Mouse (Mus musculus) CD4-positive, CD25-positive, alpha-beta regulatory T cell (primary cell): ENCODE results near the gene Bet1. TPM values are rescaled to one million over a fixed set of nuclear protein-coding genes. Genes with fewer than 3 reads are reported as not detected.

Experiments
- polyA plus RNA-seq: library from polyadenylated mRNA; unstranded; fragments of 100-300 nt; shearing (Covaris generic); gene quantifications from one replicate; pipeline ENCODE4 v1.2.1, GENCODE M21; 2017

Bet1 gene
- polyA plus RNA-seq: 34.8 TPM

DNA sequence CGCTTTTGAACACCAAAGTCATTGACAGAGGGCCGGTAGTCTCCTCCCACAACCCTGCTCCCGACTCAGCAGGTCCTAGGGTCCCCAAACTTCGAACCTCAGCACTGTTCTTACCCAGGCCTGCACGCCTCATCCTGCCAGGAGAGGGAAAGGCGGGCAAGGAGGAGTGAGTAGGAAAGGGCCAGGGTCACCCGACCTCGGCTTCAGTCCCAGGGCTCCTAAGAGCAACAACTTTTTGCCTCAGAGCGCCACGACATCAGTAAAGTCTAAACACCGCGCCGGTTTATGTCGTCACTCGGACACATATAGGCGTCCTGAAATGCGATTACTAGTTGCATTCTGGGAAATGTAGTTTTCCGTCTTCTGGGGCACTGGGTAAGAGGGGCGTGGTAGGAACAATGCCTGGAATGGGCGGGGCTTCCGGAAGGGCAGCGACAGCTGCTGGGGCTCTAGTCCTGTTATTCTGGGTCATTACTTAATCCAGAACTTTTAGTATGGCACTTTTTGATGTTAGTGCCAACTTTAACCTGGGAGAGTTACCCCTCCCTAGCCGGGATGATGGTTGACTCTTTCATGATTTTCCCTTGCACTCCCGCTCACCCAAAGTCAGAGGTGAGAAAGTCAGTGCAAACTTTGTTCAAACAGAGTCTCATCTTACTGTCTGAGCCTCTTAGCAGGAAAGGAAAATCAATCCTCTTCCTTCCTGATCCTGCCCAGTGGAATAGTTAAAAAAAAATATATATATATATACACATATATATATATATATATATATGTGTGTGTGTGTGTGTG is at the start of gene Bet1:
Bet1 (minus strand) TSS at position 310 of the 792 bp plus-strand sequence.

Other genes starting within 250 kb of the Bet1 start
- not detected for gene Tfpi2, start 98.1 kb downstream of the Bet1 start, polyA plus RNA-seq
- not detected for gene Gngt1, start 93.2 kb downstream of the Bet1 start, polyA plus RNA-seq
- gene Gng11, start 83.1 kb downstream of the Bet1 start, polyA plus RNA-seq: not detected